Mouse (Mus musculus) lung, postnatal 0 days (tissue): ENCODE results near the gene Pde4a. TPM values are rescaled to one million over a fixed set of nuclear protein-coding genes. Genes with fewer than 3 reads are reported as not detected.
A peak's percentile ranks its signal among the peaks of the same experiment; 100 is the strongest.

Source experiments
- ATAC-seq: fragments of 200-750 bp; cut with Nextera tagmentation; 2 replicates; pipeline ENCODE4 v1.8.0; 2017; ENCODE audit warnings: moderate library complexity
- DNase-seq: peaks from one replicate; pipeline ENCODE4 v3.0.0-alpha.2; 2016; ENCODE audit warnings: low spot score
- H3K27ac ChIP-seq: fragments of 300-500 bp; sonication (generic); 2 replicates; pipeline ENCODE4 v1.5.1; 2014; ENCODE audit warnings: antibody characterized with exemption, mild to moderate bottlenecking, low read length, mixed read lengths
- H3K27me3 ChIP-seq: fragments of 300-500 bp; sonication (generic); replicated peaks from 2 replicates; pipeline ENCODE4 v1.6.1; 2014; ENCODE audit warnings: low read length, mixed read lengths; ENCODE audit not compliant: insufficient read depth
- H3K36me3 ChIP-seq: fragments of 300-500 bp; sonication (generic); 2 replicates; pipeline ENCODE4 v1.6.1; 2014; ENCODE audit warnings: low read length, mixed read lengths; ENCODE audit not compliant: insufficient read depth
- H3K4me1 ChIP-seq: fragments of 300-500 bp; sonication (generic); 2 replicates; pipeline ENCODE4 v1.6.1; 2014; ENCODE audit warnings: antibody characterized with exemption, low read depth, low read length, mixed read lengths; ENCODE audit not compliant: insufficient read depth
- H3K4me2 ChIP-seq: fragments of 300-500 bp; sonication (generic); replicated peaks from 2 replicates; pipeline ENCODE4 v1.6.1; 2014; ENCODE audit warnings: low read depth, mild to moderate bottlenecking, low read length, moderate library complexity, mixed read lengths
- H3K4me3 ChIP-seq: fragments of 300-500 bp; sonication (generic); 2 replicates; pipeline ENCODE4 v1.5.1; 2014; ENCODE audit warnings: low read depth, low read length
- H3K9ac ChIP-seq: fragments of 300-500 bp; sonication (generic); replicated peaks from 2 replicates; pipeline ENCODE4 v1.6.1; 2014; ENCODE audit warnings: low read depth, mild to moderate bottlenecking
- H3K9me3 ChIP-seq: fragments of 300-500 bp; sonication (generic); 2 replicates; pipeline ENCODE4 v1.6.1; 2016; ENCODE audit warnings: low read length, mixed read lengths
- CTCF ChIP-seq: IDR thresholded peaks from 2 replicates; pipeline ENCODE4 v1.5.1; 2016; ENCODE audit warnings: antibody characterized with exemption, mild to moderate bottlenecking
- EP300 ChIP-seq: IDR thresholded peaks from 2 replicates; pipeline ENCODE4 v1.6.1; 2016; ENCODE audit warnings: antibody characterized with exemption, mild to moderate bottlenecking, control low read depth
- WGBS: fragments of 180-500 bp; shearing (Covaris S2); extraction: QIAGEN DNeasy Blood & Tissue Kit; methylation state at CpG from one replicate; pipeline ENCODE4 v1.1.7; 2014; 5-methylcytosine and 5-hydroxymethylcytosine counted together
- polyA plus RNA-seq: library from polyadenylated mRNA; unstranded; fragments of >200 nt; fragmentation: Nextera tagmentation; extraction: Ambion mirVana; gene quantifications from 2 replicates; pipeline ENCODE4 v1.2.1, GENCODE M21; 2015

Pde4a gene
- polyA plus RNA-seq, 1 experiment from 2014 or later, result 3.9 TPM

DNA sequence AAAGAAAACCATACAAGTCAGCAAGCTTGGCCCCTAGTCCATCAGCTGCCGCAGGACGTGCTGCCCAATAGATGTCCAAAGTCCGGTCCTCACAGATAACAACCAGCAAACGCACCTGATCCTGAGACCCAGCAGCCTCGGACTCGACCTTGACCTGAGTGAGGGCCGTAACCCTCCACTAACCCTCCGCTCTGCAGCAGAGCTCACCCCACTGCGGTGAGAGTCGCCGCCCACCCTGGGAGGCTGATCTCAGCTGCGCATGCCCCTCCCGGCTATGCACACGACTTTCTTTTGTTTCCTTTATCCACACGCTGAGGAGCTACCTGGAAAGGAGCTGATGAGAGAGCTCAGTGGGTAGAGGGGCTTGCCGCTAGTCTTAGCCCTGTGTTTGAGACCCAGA is 61.8 kb downstream of the Pde4a start:
- Histone ChIP-seq H3K36me3 (peaks cover 5% of the 10 kb centered on the region; the same call in 1 of the 2 replicates), H3K27me3 (no peaks in the 10 kb centered on the region), H3K4me1 (no peaks in the 10 kb centered on the region; the same call in 1 of the 2 replicates), H3K9me3 (no peaks in the 10 kb centered on the region), H3K4me2 (peak overlapping the region; percentile 57), H3K9ac (0 out of 2 replicates have a peak overlapping the region, but pooled peaks have one; percentile 29), H3K27ac (no peak overlapping the region), H3K4me3 (peak overlapping the region; percentile 28; the same call in 1 of the 2 replicates)
- TF ChIP-seq EP300, result no peak
- no peak for TF ChIP-seq CTCF
- DNase-seq, result no peak
- 16% methylated on average over 16 of the region's 16 CpGs for WGBS
- no peak for ATAC-seq

- Histone ChIP-seq H3K9me3 (no peaks in the 10 kb centered on the region), H3K4me1 (no peaks in the 10 kb centered on the region; the same call in 1 of the 2 replicates), H3K4me3 (no peak overlapping the region), H3K27me3 (no peaks in the 10 kb centered on the region), H3K4me2 (no peak overlapping the region), H3K36me3 (peaks cover 5% of the 10 kb centered on the region; the same call in 1 of the 2 replicates), H3K27ac (no peak overlapping the region), H3K9ac (no peak overlapping the region)
- TF ChIP-seq EP300 (no peak), CTCF (no peak)
- WGBS, result 49% methylated on average over 23 of the region's 23 CpGs
- no peak for ATAC-seq
- no peak for DNase-seq
Measured at GRCm38 (mm10) chr9:21231551-21231950, 66.0 kb downstream of the Pde4a start.

DNA sequence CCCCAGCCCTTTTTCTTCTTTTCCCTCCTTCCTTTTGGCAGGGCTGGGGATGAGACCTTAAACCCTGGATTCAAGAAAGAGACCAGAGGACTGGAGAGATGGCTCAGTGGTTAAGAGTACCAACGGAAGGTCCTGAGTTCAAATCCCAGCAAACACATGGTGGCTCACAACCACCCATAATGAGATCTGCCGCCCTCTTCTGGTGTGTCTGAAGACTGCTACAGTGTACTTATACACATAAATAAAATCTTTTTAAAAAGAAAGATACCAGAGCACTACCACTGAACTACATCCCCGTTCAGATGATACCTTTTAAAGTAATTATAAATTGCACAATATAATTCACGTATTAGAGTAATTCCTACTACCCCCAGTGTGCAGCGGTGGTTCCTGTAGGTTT is 67.4 kb downstream of the Pde4a start:
- Histone ChIP-seq H3K4me2 (no peak overlapping the region), H3K4me3 (no peak overlapping the region), H3K36me3 (peaks cover 5% of the 10 kb centered on the region; the same call in 1 of the 2 replicates), H3K9ac (no peak overlapping the region), H3K27ac (no peak overlapping the region), H3K27me3 (no peaks in the 10 kb centered on the region), H3K9me3 (no peaks in the 10 kb centered on the region), H3K4me1 (peaks cover 11% of the 10 kb centered on the region)
- TF ChIP-seq CTCF (no peak), EP300 (no peak)
- DNase-seq (no peak), ATAC-seq (no peak)
- WGBS, result 83% methylated on average over 5 of the region's 5 CpGs

GRCm38 (mm10) chr9:21233366-21233765 is 67.9 kb downstream of the Pde4a start:
- Histone ChIP-seq H3K4me1 (peaks cover 11% of the 10 kb centered on the region), H3K27ac (no peak overlapping the region), H3K9ac (no peak overlapping the region), H3K36me3 (peaks cover 5% of the 10 kb centered on the region; the same call in 1 of the 2 replicates), H3K4me2 (no peak overlapping the region), H3K27me3 (no peaks in the 10 kb centered on the region), H3K4me3 (no peak overlapping the region), H3K9me3 (no peaks in the 10 kb centered on the region)
- 92% methylated on average over 29 of the region's 29 CpGs for WGBS
- ATAC-seq, result no peak
- DNase-seq, result no peak
- TF ChIP-seq EP300 (no peak), CTCF (no peak)

DNA sequence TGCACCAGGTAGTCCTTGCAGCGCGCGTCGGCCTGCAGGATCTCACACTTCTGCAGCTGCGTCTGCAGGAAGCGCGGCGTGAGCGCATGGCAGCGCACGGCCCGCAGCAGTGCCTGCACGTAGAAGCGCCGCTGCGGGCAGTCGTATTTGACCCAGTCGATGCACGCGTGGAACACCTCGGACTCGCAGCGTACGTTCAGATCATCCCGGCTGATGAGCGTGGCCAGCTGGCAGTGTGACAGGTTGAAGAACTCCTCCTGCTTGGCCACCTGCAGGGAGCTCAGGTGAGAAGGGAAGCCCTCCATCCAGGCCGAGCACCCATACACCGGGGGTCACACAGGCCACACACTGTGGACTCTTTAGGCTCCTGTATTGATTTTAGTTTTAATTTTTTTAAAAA is 68.3 kb downstream of the Pde4a start:
- WGBS, result 87% methylated on average over 28 of the region's 28 CpGs
- DNase-seq, result no peak
- Histone ChIP-seq H3K27ac (no peak overlapping the region), H3K36me3 (peaks cover 5% of the 10 kb centered on the region; the same call in 1 of the 2 replicates), H3K4me1 (peaks cover 11% of the 10 kb centered on the region), H3K9me3 (no peaks in the 10 kb centered on the region), H3K9ac (no peak overlapping the region), H3K27me3 (no peaks in the 10 kb centered on the region), H3K4me2 (no peak overlapping the region), H3K4me3 (no peak overlapping the region)
- TF ChIP-seq EP300, result no peak
- TF ChIP-seq CTCF, result no peak
- no peak for ATAC-seq

- ATAC-seq, result no peak
- H3K27me3 ChIP-seq, result no peaks in the 10 kb centered on the region
- 77% methylated on average over 4 of the region's 4 CpGs for WGBS
- no peak for TF ChIP-seq EP300
- no peak overlapping the region for H3K4me2 ChIP-seq
- DNase-seq, result no peak
- no peak overlapping the region for H3K4me3 ChIP-seq
- no peaks in the 10 kb centered on the region for H3K9me3 ChIP-seq
- H3K4me1 ChIP-seq, result peaks cover 11% of the 10 kb centered on the region
- peaks cover 4% of the 10 kb centered on the region; the same call in 1 of the 2 replicates for H3K36me3 ChIP-seq
- H3K9ac ChIP-seq, result no peak overlapping the region
- H3K27ac ChIP-seq, result no peak overlapping the region
Measured at GRCm38 (mm10) chr9:21235341-21235740, 69.8 kb downstream of the Pde4a start.

- Histone ChIP-seq H3K9ac (no peak overlapping the region), H3K36me3 (no peaks in the 10 kb centered on the region; the same call in 1 of the 2 replicates), H3K27me3 (no peaks in the 10 kb centered on the region), H3K4me3 (no peak overlapping the region), H3K4me1 (peaks cover 11% of the 10 kb centered on the region), H3K27ac (peak overlapping the region; percentile 89; the same call in 1 of the 2 replicates), H3K9me3 (no peaks in the 10 kb centered on the region), H3K4me2 (peak overlapping the region; percentile 64; the same call in 1 of the 2 replicates)
- 77% methylated on average over 25 of the region's 25 CpGs for WGBS
- DNase-seq, result no peak
- no peak for ATAC-seq
- TF ChIP-seq EP300, result no peak
- no peak for TF ChIP-seq CTCF
Measured at GRCm38 (mm10) chr9:21236991-21237367, 71.5 kb downstream of the Pde4a start.
